Mouse (Mus musculus) embryonic fibroblast, embryonic 13.5 days (primary cell): ENCODE measurements around the gene Mme.

Source experiments
- CTCF ChIP-seq: IDR thresholded peaks from 2 replicates; pipeline ENCODE4 v1.5.1; 2011; ENCODE audit warnings: mild to moderate bottlenecking, control low read depth, low read length, moderate library complexity, borderline replicate concordance; ENCODE audit not compliant: insufficient read depth
- POLR2A ChIP-seq: IDR thresholded peaks from 2 replicates; pipeline ENCODE4 v1.6.1; 2011; ENCODE audit warnings: low read depth, mild to moderate bottlenecking, control low read depth, low read length, moderate library complexity

GRCm38 (mm10) chr3:63295657-63296231 is 54.4 kb downstream of the Mme start:
- no peak for TF ChIP-seq CTCF
- no peak for TF ChIP-seq POLR2A
